Mouse (Mus musculus) monocyte, adult 59 days (primary cell): Measurements from ENCODE around the gene Fcer2a. TPM values are rescaled to one million over a fixed set of nuclear protein-coding genes. Genes with fewer than 3 reads are reported as not detected.

ENCODE experiments used
- total RNA-seq, 2 experiments: library from RNA; stranded (reverse); gene quantifications; one replicate each; pipeline ENCODE4 v1.2.4; 2023

Gene Fcer2a
- 1 to 10 TPM in 1 of 2 experiments, under 1 TPM in 1; 0.61 to 1.9 TPM for total RNA-seq

DNA sequence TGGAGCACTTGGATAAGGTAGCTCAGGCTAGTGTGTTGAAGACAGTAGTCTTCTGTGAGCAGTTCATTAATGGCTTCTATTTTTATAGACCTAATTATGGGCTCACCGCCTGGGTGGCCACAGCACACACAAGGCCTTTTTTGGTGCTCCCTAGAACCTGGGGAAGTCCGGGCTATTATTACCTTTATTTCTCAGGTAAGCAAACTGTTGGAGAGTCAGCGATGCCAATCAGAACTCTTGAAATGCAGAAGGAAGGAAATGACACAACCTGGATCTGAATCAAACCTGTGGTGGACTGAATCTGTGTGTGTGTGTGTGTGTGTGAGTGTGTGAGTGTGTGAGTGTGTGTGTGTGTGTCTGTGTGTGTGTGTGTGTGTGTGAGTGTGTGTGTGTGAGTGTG lies at the start of gene Fcer2a:
Gene Fcer2a, minus strand, starts transcription at position 55 of the 400 bp plus-strand sequence.

GRCm38 (mm10) chr8:3720551-3720950 lies 26.6 kb upstream of the Fcer2a start, which contains the start of gene Clec4g:
TSS of gene Clec4g (minus strand) at chr8:3720651.

GRCm38 (mm10) chr8:3676131-3676992 lies 17.6 kb downstream of the Fcer2a start, which contains the start of gene Trappc5:
TSS of gene Trappc5 (plus strand) at chr8:3676299.

GRCm38 (mm10) chr8:3671980-3672491 lies 21.9 kb downstream of the Fcer2a start, which contains the start of gene Fcor:
TSS of gene Fcor (minus strand) at chr8:3672362.

GRCm38 (mm10) chr8:3665507-3665906 lies 28.5 kb downstream of the Fcer2a start, which contains the start of gene Mcemp1:
TSS of gene Mcemp1 (plus strand) at chr8:3665754.

DNA sequence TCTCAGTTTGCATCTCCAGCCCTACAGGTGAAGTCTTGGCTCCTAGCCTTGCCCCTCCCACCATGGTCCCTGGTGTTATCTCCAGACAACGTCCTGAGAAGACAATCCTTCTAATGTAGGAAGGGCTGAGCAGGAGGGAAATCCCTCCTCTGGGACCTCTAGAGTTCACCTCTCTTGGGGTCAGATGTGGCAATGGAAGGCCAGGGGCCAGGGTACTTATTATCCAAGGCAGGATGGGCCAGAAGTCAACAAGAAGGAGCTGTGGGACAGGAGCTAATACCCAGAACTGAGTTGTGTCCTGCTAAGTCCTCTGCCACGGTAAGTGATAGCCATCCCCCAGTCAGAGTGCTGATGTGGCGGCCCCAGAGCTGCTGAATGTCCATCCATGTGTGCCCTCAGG lies 38.4 kb downstream of the Fcer2a start, which contains the start of gene Retn:
Gene Retn, plus strand, starts transcription at position 245 of the 400 bp plus-strand sequence.

Other genes starting within 250 kb of the Fcer2a start
- gene Pex11g, start 226.5 kb downstream of the Fcer2a start, total RNA-seq, result 1 to 10 TPM in 1 of 2 experiments, under 1 TPM in 1; 0.81 to 1.1 TPM
- gene Tex45, start 223.3 kb downstream of the Fcer2a start, total RNA-seq, result under 1 TPM; 0.63 to 0.70 TPM
- 1 to 10 TPM; 8.4 to 8.7 TPM for gene Zfp358, start 201.0 kb downstream of the Fcer2a start, total RNA-seq
- 10 to 100 TPM; 65.5 to 69.3 TPM for gene Mcoln1, start 193.7 kb downstream of the Fcer2a start, total RNA-seq
- 10 to 100 TPM; 42.9 to 43.1 TPM for gene Pnpla6, start 178.8 kb downstream of the Fcer2a start, total RNA-seq
- not detected for gene C330021F23Rik, start 126.2 kb downstream of the Fcer2a start, total RNA-seq
- not detected for gene Camsap3, start 106.9 kb downstream of the Fcer2a start, total RNA-seq
- 10 to 100 TPM; 61.5 to 63.3 TPM for gene Xab2, start 72.9 kb downstream of the Fcer2a start, total RNA-seq
- gene Pet100, start 72.6 kb downstream of the Fcer2a start, total RNA-seq, result 10 to 100 TPM; 79.3 to 83.8 TPM
- not detected for gene Pcp2, start 68.6 kb downstream of the Fcer2a start, total RNA-seq
- gene Stxbp2, start 63.2 kb downstream of the Fcer2a start, total RNA-seq, result 100 to 1,000 TPM; 245 to 265 TPM
- gene Retn, start 38.4 kb downstream of the Fcer2a start, total RNA-seq, result not detected
- gene Mcemp1, start 28.4 kb downstream of the Fcer2a start, total RNA-seq, result 10 to 100 TPM; 86.1 to 99.6 TPM
- gene Fcor, start 21.8 kb downstream of the Fcer2a start, total RNA-seq, result 1 to 10 TPM; 3.6 to 6.1 TPM
- gene Trappc5, start 17.9 kb downstream of the Fcer2a start, total RNA-seq, result 10 to 100 TPM; 17.4 to 18.4 TPM
- 1 to 10 TPM in 1 of 2 experiments, under 1 TPM in 1; 0.79 to 1.0 TPM for gene Clec4g, start 26.5 kb upstream of the Fcer2a start, total RNA-seq
- 100 to 1,000 TPM in 1 of 2 experiments, 10 to 100 TPM in 1; 87.7 to 109 TPM for gene Cd209a, start 54.8 kb upstream of the Fcer2a start, total RNA-seq
- gene Cd209e, start 160.1 kb upstream of the Fcer2a start, total RNA-seq, result 1 to 10 TPM in 1 of 2 experiments, under 1 TPM in 1; 0.71 to 1.9 TPM
- 10 to 100 TPM in 1 of 2 experiments, 1 to 10 TPM in 1; 8.1 to 12.5 TPM for gene Cd209d, start 184.4 kb upstream of the Fcer2a start, total RNA-seq
- gene Cd209b, start 232.7 kb upstream of the Fcer2a start, total RNA-seq, result 1 to 10 TPM; 1.7 to 2.6 TPM